Mouse (Mus musculus): ENCODE measurements around the gene Bri3.

Bri3 gene

DNA sequence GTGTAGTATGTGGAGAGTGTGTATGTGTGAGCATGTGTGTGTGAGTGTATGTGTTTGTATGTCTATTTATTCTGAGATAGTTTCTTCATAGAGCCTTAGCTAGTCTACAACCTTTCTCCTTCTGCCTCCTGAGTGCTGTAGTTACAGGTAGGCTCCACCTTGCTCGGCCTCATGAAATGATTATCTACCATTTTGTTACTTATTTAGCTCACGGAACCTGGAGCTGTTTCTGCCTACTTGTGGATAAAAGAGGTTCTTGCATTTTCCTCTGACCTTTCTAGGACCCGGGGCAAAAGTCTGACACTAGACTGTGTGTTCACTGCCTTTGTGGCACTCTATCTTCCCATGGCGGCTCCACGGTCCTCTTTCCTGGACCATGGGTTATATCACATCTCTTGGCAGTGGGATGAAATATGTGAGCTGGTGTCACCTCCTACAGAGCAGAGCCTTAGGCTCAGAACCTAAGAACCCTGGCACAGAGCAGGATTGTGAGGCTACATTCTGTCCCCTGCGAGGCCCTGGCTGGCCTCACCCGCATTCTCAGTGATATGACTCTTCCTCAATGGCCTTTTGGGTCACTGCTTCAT is at the start of gene Bri3:
Gene Bri3 (plus strand): TSS at position 537 of the 587 bp plus-strand sequence.
- DNase-seq, result no peak

DNA sequence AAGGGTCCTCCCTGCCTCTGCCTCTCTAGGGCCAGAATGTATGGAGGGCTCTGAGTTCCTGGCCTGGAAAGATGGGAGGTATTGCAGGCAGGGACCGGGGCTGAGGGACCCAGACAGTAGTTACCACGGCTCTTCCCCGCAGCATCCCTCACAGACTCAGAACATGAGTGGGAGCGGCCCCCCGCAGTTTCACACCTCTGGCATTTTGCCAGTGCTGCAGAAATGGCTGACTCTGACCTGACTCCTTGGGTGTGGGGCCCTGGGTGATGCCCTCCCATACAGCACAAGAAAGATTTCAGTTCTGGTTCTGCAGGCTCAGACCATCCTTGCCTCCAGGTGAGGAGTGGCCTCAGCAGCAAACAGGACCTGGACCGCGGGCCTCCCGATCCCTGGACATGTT is 48.7 kb upstream of the Bri3 start:
- DNase-seq, result peak; percentile 90

DNA sequence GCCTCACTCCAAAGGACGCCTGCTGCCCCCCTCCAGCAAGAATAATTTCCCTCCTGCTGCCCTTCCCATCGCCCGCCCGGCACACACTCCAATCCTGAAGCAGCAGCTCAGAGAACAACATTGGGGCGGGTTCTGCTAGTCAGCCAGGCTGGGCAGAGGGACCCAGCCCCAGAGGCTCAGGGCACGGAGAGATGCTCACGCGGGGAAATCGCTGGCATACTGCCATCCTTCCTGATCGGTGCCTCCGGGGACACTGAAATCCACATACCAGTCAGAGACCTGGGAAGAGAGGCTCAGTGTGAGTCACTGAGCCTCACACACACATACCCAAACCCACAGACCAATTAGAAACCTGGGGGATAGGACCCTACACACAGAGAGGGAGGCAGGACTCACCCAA is 43.6 kb upstream of the Bri3 start:
- peak; percentile 88 for DNase-seq

DNA sequence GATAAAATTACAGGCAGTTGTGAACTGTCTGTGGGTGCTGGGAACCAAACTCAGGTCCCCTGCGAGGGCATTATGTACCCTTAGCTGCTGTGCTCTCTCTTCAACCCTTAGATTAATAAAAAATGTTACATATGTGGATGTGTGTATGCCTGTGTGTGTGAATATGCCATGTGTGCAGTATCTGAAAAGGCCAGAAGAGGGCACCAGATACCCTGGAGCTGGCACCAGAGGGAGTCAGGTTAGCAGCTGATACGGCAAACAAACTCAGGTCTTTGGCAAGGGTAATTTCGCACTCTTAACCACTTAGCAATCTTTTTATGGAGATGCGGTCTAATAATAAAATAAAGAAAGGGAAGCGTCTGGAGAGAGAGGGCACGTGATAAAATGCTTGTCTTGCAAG is 41.8 kb upstream of the Bri3 start:
- DNase-seq, result no peak

DNA sequence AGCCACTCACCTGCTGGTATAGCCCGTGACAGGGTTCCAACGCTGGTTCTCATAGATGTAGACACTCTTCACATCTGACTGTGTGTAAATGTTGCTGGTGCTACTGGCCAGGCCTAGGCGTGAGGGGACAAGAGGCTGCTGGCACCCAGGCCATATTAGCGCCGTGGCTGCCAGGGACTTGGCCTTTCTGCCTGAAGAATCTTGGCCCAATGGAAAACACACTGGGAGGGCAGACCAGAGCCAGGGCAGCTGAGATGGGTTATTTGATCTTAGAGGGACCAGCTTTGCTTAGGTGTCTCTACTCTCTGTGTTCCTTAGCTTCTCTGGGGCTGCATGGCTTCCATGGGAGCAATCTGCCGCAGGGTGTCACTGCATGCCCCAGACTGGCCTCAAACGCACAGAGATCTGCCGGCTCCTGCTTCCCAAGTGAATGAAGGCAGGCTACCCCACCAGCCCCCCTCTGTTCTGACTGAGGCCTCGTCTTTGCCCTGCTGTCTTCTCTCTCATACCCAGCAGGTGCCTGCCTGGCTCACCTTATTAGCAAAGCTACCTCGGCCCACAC is 40.8 kb upstream of the Bri3 start:
- peak; percentile 86 for DNase-seq

DNA sequence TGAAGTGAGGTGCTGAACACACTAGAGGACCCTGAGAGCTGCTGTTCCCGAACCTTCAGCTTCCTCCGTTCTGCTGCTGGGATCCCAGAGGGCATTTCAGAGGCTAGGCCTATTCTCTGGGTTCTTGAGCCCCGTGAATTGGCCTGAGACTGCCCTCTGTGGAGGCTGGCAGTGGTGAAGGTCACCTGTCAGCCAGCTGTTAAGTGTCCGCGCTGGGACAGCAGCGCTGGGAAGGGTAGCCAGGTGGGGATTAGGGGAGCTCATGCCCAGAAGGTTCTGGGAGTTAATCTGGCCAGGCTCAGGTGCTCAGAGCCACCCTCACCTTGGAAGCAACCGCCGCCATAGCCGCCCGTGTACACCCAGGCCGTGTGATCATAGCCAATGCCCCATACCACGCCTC is 39.9 kb upstream of the Bri3 start:
- DNase-seq, result no peak

DNA sequence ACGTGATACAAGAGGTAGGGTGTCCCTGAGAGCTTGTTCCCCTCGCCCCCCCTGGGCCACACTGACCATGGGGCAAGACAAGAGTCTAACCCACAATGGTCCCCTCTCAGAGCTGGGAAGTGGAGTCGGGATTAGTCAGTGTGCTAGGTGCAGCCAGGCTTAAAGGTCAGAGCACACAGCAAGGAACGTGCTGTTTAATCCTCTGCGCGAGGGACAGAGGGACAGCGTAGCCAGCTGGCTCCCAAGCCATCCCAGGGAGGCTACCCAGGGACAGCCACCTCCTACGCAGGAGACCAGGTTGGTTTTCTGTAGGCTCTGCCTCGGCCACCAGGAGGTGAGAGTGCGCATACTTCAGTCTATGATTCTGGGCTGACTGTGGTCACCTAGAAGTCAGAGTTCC is 39.3 kb upstream of the Bri3 start:
- DNase-seq, result no peak

DNA sequence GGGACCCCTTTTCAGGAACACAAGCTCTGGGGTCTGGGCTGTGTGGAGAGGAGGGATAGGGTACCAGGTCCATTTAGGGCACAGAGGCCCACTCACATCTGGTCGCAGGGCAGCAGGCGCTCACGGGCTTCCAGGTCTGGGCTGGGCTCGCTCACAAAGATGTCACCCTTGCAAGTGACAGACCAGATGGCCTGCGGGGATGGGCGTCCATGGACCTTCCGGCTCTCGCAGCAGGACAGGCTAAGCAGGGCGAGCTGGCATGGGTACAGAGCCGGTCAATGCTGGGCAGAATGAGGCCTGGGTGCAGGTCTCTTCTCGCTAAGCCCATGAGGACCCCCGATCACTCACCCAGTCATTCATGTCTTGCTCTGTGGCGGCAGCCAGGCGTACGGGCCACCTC is 38.2 kb upstream of the Bri3 start:
- peak; percentile 90 for DNase-seq

DNA sequence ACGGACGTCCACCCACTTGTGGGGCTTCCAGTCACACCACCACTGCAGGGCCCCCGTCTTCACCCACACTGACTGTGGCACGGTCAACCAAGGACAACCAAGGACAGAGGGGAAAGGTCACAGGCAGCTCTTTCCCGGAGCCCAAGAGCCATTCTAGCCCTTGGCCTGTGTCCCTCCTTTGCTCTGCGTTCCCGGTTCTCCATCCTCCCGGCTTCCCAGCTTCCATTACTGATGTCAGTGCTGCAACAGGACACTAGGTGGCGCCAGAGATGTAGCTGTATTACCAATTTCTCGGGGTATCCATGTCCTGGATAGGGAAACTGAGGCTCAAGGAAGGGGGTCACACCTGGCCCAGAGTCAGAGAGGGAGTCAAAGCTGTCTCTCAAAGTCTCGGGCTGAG is 36.8 kb upstream of the Bri3 start:
- peak; percentile 93 for DNase-seq

DNA sequence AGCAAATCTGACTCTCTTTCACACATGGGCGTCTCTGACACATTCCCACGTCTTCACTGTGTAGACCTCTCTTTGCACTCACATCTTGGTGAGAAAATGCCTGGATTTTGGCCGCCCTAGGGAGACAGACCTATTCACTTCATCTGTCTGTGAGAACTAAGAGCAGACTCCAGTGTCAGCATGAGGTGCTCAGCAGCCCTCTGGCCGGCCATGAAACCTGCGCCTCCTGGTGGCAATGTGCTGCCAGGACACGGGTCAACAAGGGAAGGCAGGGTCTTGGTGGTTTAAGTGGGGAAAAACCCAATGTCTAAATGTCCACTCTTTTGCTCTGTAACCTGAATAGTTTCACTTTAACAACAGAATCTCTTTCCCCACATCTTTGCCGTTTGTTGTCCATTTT is 29.8 kb upstream of the Bri3 start:
- DNase-seq, result peak; percentile 91

DNA sequence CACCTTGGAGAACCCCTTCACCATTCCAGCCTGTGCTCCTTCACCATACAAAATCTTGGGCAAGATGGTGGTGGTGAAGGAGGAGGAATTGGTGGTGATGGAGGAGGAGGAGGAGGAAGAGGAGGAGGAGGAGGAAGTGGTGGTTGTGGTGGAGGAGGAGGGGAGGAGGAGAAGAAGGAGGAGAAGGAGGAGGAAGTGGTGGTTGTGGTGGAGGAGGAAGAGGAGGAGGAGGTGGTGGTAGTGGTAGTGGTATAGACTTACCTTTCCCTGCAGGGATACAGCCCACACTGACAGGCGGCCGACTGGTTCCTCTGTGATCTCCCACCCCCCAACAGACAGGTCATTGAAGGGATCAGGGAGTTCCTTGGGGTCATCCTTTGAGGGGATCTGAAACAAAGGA is 28.2 kb upstream of the Bri3 start:
- DNase-seq, result no peak

DNA sequence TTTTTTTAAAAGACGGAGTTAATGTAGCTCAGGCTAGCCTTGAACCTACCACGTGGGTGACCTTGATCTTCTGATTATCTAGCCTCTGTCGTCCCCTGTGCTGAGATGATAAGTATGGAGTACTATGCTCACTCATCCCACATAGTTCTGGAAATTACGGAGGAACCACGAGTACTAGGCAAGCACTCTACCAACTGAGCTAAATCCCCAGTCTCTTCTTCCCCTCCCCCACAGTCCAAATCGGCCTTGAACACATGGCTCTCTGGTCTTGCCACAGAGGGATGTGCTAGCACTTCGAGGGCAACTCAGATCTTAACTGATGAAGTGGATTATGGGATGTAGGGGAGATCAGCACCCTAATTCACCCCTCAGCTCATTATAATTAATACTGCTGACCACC is 26.2 kb upstream of the Bri3 start:
- DNase-seq, result no peak

DNA sequence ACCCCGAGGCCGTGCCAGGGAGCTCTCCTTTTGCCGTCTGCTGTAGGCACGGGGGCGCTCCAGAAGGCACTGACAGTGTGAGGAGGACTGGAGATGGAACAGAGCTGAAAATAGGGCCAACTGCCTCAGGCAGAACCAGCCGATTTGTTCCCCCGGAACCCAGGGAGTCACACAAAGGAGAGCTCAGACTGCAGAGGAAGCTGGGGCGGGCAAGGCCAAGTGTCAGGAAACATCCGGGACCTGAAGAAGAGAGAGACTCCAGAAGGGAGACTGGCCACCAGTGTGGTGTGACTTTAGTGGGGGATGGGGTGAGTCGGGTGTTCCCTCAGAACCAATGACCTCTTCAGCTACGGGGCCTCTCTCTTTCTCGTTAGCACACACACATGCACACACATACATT is 24.9 kb upstream of the Bri3 start:
- peak; percentile 92 for DNase-seq

DNA sequence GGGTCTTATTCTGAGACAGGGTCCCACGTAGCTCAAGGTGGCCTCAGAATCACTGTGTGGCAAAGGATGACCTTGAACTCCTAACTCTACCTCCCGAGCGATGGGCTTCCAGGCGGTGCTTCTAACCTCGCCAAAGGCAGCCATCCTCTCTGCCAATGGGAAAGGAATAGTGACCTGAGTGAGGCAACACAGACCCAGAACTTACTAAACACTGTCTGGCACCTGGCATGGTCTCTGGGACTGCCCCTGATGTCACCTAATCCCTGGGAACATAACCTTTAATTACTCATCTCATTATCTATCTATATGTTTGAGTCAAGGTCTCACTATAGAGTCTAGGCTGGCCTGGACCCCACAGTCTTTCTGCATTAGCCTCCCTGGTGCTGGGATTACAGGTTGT is 24.3 kb upstream of the Bri3 start:
- DNase-seq, result no peak

DNA sequence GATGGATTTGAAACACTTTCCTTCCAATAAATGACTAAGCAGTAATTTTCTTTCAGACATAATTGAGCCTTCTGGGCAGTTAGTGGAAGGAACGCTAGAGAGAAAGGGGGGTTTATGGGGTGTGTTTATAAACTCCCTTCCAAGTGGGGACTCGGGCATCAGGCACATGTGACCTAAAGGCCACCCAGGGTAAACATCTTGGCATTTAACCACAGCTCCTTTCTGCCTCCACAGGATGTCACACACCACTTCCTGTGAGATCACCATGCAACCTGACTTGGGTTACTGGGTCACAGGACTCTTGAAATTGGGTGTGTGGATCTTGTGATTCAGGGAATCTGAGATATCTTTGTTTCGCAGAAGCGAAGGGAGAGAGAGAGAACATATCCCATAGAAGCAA is 22.9 kb upstream of the Bri3 start:
- peak; percentile 95 for DNase-seq

DNA sequence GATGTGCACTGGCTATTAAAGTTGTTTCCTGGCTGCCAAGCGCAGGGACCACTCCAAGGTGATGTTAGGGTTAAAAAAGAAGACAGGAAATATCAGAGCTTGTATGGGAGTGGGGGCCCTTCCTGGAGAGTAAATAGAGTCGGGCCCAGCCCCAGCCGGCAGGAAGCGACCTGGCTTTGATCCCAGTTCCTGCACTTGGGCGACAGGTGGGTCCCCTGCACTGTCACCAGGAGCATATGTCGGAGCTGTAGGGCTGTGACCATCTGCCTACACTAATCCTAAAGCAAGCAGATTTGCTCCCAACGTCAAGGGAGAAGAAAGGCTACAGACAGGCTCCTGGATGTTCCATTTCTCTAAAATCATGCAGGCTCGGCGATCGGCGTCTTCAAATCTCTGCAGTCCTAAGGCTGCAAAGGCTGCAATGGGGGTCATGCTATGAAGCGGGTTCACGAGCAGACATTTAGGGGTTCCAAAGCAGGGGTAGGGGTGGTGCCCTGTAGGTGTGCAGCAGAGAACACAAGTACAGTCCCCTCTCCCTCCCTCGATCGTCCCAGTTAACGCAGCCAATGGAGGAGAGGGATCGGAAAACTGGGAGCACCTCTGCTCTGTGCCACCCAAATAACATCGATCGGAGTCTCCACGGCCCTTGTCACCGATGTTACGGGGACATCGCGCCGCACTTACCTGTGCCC is 21.3 kb upstream of the Bri3 start:
- peak; percentile 98 for DNase-seq

DNA sequence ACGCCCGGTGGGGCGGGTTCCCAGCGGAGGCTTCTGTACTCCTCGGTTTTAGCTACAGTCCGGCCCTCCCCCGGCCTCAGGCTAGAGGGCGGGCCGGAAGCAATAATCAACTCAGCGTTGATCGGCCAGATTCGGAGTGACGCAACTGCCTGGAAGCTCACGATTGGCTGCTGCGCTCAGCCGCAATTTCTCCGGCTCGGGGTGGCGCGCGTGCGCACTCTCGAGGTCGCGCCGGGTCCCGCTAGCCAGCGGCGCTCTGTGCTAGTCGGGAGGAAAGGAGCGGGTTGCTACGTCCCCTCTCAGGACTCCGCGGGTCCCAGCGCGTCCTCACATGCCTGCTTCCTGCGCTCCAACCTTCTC is 20.8 kb upstream of the Bri3 start, which contains the start of gene Tecpr1:
Gene Tecpr1 (minus strand): TSS at position 113 of the 360 bp plus-strand sequence.
- DNase-seq, result peak; percentile 100

DNA sequence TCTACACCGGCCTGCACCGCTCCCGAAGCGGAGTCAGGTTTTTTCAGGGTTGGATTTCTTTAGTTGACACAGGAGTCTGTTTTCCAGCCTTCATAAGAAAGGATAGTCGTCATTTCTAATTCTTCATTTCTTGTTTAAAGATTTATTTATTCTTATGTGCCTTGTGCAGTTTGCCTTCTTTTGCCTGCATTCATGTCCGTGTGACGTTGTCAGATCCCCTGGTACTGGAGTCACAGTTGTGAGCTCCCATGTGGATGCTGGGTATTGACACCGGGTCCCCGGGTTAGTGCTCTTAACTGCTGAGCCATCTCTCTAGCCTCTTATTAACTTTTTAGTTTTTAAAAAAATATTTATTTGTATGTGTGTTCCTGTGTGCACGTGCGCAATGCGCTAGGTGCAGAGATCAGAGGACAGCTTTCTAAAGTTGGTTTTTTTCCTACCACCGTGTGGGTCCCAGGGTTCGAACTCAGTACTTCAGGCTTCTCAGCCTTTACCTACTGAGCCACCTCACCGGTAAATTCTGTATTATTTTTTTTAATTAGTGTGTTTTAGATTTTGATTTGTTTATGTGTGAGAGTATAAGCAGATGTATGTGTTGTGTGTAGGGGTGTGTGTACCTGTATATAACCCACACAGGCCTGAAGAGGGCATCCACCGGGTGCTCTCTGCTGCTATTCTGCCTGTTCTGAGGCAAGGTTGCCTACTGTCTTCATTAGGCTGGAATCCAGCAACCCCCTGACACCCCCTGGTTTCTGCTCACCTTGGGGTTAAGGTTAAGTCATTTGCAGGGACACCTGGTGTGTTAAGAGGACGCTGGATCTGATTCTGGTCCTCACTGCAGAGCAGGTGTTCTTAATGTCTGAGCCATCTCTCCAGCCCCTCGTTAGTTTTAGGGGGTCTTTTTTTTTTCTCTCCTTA is 20.1 kb upstream of the Bri3 start:
- peak; percentile 88 for DNase-seq

DNA sequence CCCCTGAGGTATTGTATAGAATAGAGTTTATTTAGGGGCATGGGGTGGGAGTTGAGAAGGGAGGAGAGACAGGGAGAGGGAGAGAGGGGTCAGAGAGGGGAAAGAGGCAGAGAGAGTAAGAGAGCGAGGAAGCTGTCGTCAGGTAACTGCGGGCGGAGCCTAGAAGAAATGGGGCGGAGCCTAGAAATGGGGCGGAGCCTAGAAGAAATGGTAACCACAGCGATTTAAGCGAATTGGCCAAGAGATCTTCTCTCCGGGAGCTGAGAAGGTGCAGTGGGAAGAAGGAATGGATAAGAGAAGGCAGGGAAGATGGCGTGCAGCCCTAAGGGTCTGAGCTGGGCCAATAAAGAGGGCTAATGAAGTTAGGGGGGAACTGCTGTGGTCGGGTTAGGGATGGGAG is 18.0 kb upstream of the Bri3 start:
- DNase-seq, result no peak

DNA sequence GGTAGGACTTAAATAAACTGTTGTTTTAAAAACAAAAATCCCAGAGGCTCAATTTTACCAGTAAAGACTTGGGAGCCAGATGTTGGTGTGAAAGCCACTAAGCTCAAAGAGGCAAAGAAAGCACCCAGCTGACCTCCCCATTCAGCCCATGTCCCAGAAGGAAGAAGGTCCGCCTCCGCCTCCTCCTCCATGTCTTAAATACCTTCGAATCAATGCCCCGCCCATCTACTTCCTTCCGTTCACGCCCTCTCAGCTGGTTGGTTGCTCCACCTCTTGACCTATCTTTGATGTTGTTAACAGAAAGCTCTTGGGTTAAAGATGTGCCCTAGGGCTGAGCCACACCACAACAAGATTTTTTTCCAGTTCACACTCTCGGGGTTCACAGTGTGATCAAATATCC is 14.0 kb upstream of the Bri3 start:
- no peak for DNase-seq

DNA sequence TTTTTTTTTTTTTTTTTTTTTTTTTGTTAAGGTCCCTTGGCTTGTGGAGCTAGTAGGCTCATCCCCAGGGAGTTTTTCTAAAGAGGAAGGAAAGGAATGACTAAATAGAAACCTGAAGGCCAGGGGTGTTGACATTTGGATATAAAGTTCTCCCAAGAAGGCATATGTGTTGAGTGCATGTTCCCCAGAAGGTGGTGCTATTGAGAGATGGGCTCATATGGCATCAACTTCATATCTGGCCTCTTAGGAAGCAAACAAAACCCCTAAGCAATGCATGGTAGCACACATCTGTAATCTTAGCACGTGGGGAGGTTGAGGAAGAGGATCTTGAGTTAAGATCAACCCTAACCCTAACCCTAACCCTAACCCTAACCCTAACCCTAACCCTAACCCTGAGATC is 12.8 kb upstream of the Bri3 start:
- no peak for DNase-seq

DNA sequence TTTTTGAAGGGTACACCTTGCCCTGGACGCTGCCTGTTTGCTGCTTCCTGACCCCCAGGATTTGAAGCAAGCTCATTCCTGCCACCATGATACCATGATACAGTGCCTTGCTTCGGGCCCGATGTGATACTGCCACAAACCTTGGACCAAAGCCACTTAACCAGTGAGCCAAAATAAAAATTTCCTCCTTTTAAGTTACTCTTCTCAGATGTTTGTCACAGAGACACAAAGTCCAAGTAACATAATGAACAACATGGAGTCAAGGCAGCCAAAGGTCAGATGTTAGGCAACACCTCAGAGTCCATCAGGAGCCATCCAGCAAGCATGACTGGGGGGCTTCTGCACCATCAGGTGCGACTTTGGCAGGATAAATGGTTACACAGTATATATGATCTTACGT is 11.7 kb upstream of the Bri3 start:
- DNase-seq, result no peak

DNA sequence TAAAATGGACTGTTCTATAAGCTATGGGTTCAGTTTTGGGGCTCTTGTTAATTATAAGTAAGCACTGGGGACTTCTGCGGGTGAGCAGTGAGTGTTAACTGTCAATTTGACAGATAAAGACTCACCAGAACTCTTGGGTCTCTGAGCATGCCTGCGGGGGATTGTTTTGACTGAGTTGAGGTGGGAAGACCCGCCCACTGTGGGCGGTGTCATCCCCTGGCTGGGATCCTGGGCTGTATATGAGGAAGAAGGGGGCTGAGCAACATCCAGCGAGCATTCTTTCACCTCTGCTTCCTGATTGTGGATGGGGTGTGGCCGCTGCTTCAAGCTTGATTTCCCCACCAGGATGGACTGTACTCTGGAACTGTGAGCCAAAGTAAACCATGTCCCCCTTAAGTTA is 10.0 kb upstream of the Bri3 start:
- no peak for DNase-seq

DNA sequence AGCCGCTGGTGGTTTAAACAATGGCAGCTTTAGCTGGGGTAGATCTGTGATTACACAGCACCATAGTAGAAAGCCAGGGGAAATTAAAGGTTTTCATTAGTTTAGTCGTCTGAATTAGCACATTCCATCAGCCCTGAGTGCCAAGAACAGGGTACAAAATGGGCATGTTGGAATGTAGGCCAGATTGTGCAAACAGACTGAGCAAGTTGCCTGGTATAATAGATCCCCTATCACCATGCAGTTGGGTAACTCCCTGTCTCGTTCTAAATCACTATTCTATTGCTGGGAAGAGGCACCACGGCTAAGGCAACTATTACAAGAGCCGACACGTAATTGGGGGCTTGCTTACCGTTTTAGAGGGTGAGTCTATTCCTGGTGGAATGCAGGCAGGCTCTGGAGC is 9.5 kb upstream of the Bri3 start:
- DNase-seq, result no peak
